Mouse (Mus musculus) olfactory bulb, adult 2 months (tissue): Measurements from ENCODE around the gene Atp6v1e2. TPM values are rescaled to one million over a fixed set of nuclear protein-coding genes. Genes with fewer than 3 reads are reported as not detected.

ENCODE experiments used
- H3K27ac ChIP-seq: fragments of 200-500 bp; 2 replicates; pipeline ENCODE4 v1.5.1; 2012; ENCODE audit warnings: low read depth, low read length; ENCODE audit not compliant: insufficient read depth
- H3K4me1 ChIP-seq: fragments of 200-500 bp; 2 replicates; pipeline ENCODE4 v1.6.1; 2012; ENCODE audit warnings: low read length; ENCODE audit not compliant: control insufficient read depth, insufficient read depth
- H3K4me3 ChIP-seq: fragments of 200-500 bp; 2 replicates; pipeline ENCODE4 v1.5.1; 2012; ENCODE audit warnings: mild to moderate bottlenecking, low read depth, low read length, moderate library complexity; ENCODE audit not compliant: insufficient read depth
- CTCF ChIP-seq: fragments of 200-500 bp; IDR thresholded peaks from 2 replicates; pipeline ENCODE4 v1.5.1; 2012; ENCODE audit warnings: low read depth, mild to moderate bottlenecking, low read length, moderate library complexity; ENCODE audit not compliant: insufficient read depth
- POLR2A ChIP-seq: fragments of 200-500 bp; IDR thresholded peaks from 2 replicates; pipeline ENCODE4 v1.6.1; 2012; ENCODE audit warnings: mild to moderate bottlenecking, low read depth, low read length, moderate library complexity; ENCODE audit not compliant: insufficient read depth
- WGBS: fragments of 180-500 bp; shearing (Covaris S2); methylation state at CpG from one replicate; pipeline ENCODE4 v1.1.7; 2018; 5-methylcytosine and 5-hydroxymethylcytosine counted together
- polyA plus RNA-seq: library from polyadenylated mRNA; stranded (reverse); fragments of >200 nt; gene quantifications from 2 replicates; pipeline ENCODE4 v1.2.4, GENCODE M21; 2012; ENCODE audit warnings: low replicate concordance; ENCODE audit not compliant: missing spikeins, insufficient read depth, insufficient read length

The Atp6v1e2 gene
- polyA plus RNA-seq, 1 experiment, result not detected

DNA sequence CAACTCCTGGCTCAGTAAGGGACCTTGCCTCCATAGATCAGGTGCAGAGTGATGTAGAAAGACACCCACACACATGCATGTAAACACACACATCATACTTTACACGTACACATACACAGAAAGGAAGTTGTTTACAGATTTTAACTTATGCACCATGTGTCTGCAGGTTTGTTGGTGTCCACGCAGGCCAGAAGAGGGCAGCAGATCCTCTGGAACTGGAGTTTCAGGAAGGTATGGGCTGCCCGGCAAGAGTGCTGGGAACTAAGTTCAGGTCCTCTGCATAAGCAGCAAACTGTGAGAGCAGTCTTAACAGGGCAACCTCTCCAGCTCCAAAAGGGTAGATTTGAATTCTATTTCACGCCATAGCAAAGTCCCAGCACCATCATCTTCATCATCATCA lies 32.2 kb downstream of the Atp6v1e2 start:
- TF ChIP-seq POLR2A (no peak), CTCF (no peak)
- no peak overlapping the region for H3K4me3 ChIP-seq
- WGBS, result 87% methylated on average over 4 of the region's 4 CpGs
- H3K27ac ChIP-seq, result no peak overlapping the region
- H3K4me1 ChIP-seq, result peaks cover 5% of the 10 kb centered on the region; the same call in 1 of the 2 replicates

DNA sequence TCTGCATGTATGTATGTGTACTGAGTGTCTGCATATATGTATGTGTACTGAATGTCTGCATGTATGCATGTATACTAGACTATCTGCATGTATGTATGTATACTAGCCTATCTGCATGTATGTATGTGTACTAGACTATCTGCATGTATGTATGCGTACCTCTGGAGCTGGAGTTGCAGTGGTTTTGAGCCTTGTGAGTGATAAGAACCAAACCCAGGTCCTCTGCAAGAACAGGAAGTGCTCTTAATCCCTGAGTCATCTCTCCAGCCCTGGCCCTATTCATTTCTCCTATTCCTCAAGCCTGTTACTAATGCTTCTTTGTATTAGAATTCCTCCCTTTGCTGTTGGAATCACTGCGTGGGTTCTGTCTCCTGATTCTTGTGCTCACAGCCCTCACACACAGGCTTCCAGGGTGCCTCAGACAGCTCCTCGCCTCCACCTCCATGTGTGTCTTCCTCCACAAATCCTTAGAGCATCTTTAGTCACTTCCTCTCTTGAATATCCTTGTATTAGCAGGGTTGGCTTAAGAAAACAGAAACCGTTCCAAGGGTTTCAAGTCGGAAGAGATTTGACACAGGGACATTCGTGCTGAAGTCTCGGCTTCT lies 34.6 kb downstream of the Atp6v1e2 start:
- Histone ChIP-seq H3K27ac (peak overlapping the region; percentile 75), H3K4me1 (peaks cover 10% of the 10 kb centered on the region; the same call in 1 of the 2 replicates), H3K4me3 (no peak overlapping the region)
- TF ChIP-seq POLR2A (no peak), CTCF (no peak)
- 53% methylated on average over 7 of the region's 7 CpGs for WGBS

DNA sequence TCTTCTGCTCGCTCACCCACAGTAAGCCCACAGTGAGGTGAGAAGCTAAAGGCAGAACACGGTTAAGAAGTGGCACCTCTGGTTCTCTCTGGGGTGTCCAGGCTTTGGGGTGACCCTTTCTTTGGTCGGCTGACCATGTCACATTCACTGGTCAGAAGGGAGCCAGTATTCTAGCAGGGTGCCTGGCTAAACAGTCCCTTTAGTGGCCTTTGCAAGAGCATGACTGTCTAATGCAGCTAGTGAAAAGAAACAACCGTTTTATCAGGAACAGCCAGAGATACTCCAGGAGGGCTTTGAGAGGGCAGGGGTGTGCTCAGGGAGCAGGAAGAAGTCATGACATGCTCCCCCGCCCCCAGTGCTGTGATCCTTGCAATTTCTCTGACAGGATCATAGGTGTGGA lies 36.4 kb downstream of the Atp6v1e2 start:
- 72% methylated on average over 5 of the region's 5 CpGs for WGBS
- H3K4me1 ChIP-seq, result peaks cover 10% of the 10 kb centered on the region; the same call in 1 of the 2 replicates
- H3K27ac ChIP-seq, result no peak overlapping the region
- H3K4me3 ChIP-seq, result no peak overlapping the region
- TF ChIP-seq CTCF (no peak), POLR2A (no peak)

DNA sequence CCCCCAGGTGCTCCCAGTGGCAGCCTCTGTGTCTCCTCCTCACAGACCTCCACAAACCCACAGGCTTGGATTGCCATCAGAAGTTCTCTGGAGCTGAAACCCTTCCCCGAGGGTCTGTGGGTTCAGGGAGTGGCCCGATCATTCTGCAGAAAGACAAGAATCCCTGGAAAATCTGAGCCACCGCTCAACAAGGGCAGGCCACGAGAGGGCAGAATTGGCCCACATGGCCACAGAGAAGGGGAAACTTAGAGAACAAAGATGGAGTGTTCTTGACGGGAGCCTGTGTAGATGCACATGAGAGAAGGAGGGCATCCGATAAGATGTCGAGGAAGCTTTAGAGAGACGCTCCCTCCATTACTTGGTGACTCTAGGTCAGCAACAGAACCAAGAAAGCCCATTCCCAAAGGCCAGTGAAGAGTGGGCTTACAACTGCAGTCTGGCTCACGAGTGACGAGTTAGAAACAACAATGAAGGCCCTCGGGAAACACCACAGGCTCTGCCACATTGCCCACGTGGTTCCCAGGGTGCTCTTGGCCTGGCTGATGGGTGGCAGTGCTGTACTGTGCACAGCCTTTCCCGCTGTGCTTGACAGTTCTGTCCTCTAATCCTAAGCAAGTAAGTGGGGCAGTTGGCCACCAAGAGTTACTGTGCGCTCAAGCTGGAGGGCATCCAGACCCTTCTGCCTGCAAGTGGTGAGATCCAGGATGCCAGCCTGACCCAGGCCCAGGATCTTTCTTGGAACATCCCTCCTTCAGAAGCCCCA lies 37.8 kb downstream of the Atp6v1e2 start:
- peak; percentile 75 for TF ChIP-seq CTCF
- no peak for TF ChIP-seq POLR2A
- Histone ChIP-seq H3K4me1 (peaks cover 15% of the 10 kb centered on the region), H3K27ac (no peak overlapping the region), H3K4me3 (no peak overlapping the region)
- WGBS, result 35% methylated on average over 14 of the region's 14 CpGs

DNA sequence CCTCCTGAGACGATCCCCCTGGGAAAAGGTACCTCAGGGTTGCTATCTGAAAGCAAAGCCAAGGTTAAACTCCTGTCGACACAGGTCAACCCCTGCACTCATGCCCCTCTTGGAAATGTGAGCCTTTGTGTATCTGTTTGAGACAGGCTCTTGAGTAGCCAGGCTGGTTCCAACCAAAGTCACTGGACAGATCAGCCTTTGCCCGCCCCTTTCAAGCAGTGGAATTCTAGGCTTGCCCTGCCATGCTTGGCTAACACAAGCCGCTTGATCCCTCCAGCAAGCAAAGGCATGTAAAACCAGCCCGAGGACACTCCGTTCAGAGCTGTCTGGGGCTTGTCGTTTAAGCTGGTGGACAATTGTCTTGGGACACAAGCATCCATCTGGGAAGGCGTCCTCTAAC lies 39.4 kb downstream of the Atp6v1e2 start:
- peaks cover 26% of the 10 kb centered on the region for H3K4me1 ChIP-seq
- WGBS, result 85% methylated on average over 8 of the region's 8 CpGs
- no peak overlapping the region for H3K27ac ChIP-seq
- no peak overlapping the region for H3K4me3 ChIP-seq
- no peak for TF ChIP-seq CTCF
- no peak for TF ChIP-seq POLR2A

DNA sequence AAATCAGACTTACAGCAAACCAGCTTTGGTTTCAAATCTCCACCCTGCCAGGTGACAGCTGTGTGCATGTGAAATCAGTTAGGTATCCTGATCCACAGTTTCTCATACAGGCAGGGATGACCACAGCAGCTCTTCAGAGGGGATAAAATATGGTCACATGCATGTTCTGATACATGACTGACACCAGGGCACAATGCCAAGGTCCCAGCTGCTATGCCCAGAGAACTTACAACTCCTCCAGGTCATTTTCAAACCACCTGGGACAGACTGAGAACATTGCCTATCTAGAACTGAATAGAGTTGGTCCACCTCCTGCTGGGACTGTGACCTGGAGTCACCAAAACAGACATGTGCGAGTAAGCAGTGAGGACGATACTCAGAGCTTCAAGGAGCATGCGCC lies 40.6 kb downstream of the Atp6v1e2 start:
- H3K4me1 ChIP-seq, result peaks cover 28% of the 10 kb centered on the region
- H3K27ac ChIP-seq, result no peak overlapping the region
- 95% methylated on average over 3 of the region's 3 CpGs for WGBS
- TF ChIP-seq POLR2A (no peak), CTCF (no peak)
- no peak overlapping the region for H3K4me3 ChIP-seq

DNA sequence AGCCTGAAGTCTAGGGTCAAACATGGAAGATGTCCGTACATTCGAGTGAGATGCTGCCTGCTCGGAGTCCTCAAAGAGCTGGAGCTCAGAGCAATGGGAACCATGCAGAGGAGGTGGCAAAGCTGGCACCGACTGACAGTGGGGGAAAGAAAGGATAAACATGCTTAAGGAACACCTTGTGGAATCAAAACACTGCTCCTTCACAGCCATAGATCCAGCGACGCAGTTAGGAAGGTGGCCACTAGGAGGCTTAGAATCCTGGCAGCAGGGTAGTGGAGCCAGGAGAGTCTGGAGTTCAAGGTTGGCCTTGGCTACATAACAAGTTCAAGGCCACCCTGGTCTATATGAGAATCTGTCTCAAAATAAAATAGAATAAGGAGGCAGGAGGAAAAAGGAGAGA lies 41.1 kb downstream of the Atp6v1e2 start:
- no peak overlapping the region for H3K27ac ChIP-seq
- H3K4me3 ChIP-seq, result no peak overlapping the region
- TF ChIP-seq POLR2A, result no peak
- TF ChIP-seq CTCF, result no peak
- 13% methylated on average over 6 of the region's 6 CpGs for WGBS
- H3K4me1 ChIP-seq, result peaks cover 25% of the 10 kb centered on the region

DNA sequence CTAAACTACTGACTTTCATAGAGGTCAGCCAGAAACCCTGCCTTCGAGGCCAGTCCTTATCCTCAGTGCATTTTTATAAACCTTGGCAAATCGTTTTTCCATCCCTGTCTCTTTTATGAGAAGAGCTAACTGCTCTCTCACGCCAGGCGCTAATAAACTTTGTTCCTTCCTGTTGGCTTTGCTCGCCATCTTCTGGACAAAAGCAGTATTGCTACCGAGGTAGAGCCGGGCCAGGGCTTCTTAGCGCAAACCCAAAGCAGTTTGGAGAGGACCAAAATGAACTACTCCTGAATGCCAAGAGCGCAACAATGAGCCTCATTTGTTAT lies 41.6 kb downstream of the Atp6v1e2 start:
- H3K4me1 ChIP-seq, result peaks cover 25% of the 10 kb centered on the region
- H3K4me3 ChIP-seq, result no peak overlapping the region
- TF ChIP-seq POLR2A (no peak), CTCF (0 out of 2 replicates have a peak, but pooled peaks have one; percentile 32)
- under 1% methylated on average over 9 of the region's 9 CpGs for WGBS
- peak overlapping the region; percentile 23; the same call in 1 of the 2 replicates for H3K27ac ChIP-seq
